Mouse (Mus musculus) thymus, postnatal 36 days (tissue): Measurements from ENCODE around the gene Mobp.

Experiments
- DNase-seq, 2 experiments: peaks; one replicate each; pipeline ENCODE4 v3.0.0; 2022; ENCODE audit warnings: mixed read lengths in 2 of 2

The Mobp gene

GRCm38 (mm10) chr9:120135454-120135853 is 14.1 kb upstream of the Mobp start:
- no peak for DNase-seq

- peak; percentile 58 to 66 for DNase-seq
Observed at GRCm38 (mm10) chr9:120140652-120141051, 8.9 kb upstream of the Mobp start.

- no peak for DNase-seq
Observed at GRCm38 (mm10) chr9:120144474-120144873, 5.0 kb upstream of the Mobp start.

- no peak for DNase-seq
Observed at GRCm38 (mm10) chr9:120151152-120151551, 1.6 kb downstream of the Mobp start.

DNA sequence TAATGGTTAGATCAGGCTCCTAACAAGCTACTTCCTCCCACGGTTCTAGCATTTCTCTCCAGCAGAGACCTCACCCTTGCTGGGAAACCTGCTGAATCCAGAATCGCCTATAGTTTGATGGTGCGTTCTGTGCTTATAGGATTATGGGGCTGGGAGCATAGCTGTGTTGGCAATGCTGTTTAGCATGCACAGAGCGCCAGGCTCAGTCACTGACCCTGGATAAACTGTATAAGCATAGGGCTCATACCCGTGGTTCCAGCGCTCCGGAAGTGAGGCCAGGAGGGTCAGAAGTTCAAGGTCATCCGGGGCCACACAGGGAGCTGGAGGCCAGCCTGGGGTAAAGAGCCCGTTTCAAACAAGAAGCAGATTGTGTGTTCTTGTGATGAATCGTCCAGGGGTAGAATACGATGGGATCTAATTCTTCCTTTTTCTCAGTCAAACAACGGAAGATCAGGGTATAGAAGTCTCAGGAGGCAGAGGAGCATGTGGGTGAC is 2.4 kb downstream of the Mobp start:
- no peak for DNase-seq

GRCm38 (mm10) chr9:120158047-120158446 is 8.5 kb downstream of the Mobp start:
- DNase-seq = no peak

GRCm38 (mm10) chr9:120163862-120164261 is 14.4 kb downstream of the Mobp start:
- DNase-seq = no peak

DNA sequence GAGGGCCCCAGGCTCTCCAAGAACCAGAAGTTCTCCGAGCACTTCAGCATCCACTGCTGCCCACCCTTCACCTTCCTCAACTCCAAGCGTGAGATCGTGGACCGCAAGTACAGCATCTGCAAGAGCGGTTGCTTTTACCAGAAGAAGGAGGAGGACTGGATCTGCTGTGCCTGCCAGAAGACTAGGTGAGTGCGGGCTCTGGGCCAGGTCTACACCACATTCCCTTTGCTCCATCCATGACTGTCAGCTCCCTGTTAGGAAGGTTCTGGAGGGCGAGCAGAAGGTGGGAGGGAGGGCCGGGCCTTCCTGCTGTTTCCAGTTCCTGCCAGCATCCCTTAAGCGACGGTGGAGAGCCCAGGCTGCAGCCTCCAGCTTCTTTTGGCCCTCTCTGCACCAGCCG is 18.3 kb downstream of the Mobp start:
- no peak for DNase-seq

- peak; percentile 61 to 70 for DNase-seq
Observed at GRCm38 (mm10) chr9:120171295-120171694, 21.8 kb downstream of the Mobp start.

- DNase-seq = no peak
Observed at GRCm38 (mm10) chr9:120174436-120175137, 25.1 kb downstream of the Mobp start.

DNA sequence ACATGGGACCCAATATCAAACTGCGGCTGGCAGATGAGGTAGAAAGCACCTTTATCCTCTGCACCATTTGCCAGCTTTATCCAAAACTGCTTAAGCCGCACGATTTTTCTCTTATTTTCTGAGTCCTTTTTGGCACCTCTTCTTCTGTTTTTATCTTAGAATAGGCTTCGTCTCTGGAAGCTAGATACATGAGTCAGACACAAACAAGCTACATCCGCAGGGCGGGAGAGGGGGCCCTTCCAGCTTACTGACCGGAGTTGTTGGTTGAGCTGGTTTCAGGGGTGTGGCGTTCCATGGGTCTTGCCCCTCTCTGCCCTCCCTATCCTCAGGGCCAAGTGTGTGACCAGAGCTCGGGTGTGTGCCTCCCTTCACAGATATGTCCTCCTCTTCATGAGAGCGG is 29.3 kb downstream of the Mobp start:
- no peak for DNase-seq

- DNase-seq = no peak
Observed at GRCm38 (mm10) chr9:120184499-120184898, 35.0 kb downstream of the Mobp start.

- DNase-seq = no peak
Observed at GRCm38 (mm10) chr9:120186856-120187255, 37.3 kb downstream of the Mobp start.

GRCm38 (mm10) chr9:120190891-120191290 is 41.4 kb downstream of the Mobp start:
- no peak for DNase-seq

GRCm38 (mm10) chr9:120191362-120192098 is 42.0 kb downstream of the Mobp start:
- peak; percentile 47 to 64 for DNase-seq

DNA sequence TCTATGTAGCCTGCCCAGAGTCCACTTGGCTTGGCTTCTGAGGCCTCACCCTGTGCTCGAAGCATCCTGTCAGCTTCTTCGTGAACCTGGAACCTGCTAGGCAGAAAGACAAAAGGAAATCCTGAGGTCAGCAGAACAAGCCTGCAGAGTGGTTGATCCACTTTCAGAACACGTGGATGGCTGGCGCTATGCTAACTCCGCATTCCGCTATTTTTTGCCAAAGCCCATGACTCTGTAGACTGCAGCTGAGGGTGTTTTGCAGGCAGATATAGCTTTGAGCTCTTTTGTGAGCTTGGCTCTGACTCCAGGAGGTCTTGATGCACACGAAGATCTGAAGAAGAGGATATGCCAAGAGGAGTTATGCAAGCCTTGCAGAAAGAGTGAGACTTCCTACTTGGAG is 43.2 kb downstream of the Mobp start:
- DNase-seq = no peak

DNA sequence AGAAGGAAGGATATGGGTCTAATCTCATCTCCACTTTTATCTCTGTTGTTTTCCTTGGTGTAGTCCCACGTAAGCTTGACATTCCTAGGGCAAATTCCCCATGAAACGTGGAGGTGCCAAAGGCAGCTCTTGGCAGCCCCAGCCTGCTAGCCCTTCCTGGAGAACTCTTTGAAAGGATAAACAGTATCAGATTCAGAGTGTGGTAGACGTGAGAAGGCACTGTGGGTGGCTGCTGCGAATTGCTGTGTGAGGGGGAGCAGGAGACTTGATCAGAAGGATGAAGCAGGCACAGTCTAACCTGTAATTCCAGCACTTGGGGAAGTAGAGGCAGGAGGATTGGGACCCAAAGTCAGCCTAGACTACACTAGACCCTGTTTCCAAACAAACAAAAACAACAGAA is 51.4 kb downstream of the Mobp start:
- no peak for DNase-seq

DNA sequence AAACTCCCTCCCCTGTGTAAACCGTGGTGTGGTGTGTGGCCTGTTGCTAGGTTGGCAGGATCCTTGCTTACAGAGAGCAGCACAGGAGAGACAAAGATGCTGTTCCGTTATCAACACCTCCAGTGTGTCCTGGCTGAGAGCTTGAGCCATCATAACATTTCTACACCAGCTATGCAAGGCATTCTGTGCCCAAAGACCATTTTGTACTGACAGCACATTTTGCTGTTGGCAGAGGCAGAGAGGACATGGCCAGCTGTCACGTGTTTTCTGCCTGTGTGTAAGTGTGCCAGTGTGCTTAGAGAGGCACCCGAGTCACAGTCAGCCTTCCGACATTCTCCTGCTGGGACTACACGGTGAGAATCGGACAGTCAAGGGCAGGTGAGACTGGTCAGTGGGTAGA is 52.2 kb downstream of the Mobp start:
- DNase-seq = no peak

GRCm38 (mm10) chr9:120202683-120203082 is 53.2 kb downstream of the Mobp start:
- DNase-seq = no peak

DNA sequence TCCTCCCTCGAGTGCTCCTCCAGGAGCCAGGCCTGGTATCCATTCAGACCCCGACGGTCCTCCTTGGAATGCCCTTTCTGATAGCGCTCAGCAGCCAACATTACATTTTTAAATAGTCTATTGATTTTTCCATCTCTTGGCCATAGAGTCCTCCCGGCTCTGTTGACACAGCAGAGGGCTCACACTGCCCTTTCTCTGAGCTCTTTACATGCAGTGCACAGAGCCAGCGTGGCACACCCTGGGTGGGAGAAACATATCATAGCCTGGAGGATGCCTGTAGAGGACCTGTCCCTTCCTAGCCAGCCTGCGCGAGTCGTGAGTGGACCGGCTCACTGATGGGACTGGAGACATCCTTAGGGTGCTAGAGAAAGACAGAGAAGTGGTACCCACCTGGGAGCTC is 54.4 kb downstream of the Mobp start:
- DNase-seq = no peak

DNA sequence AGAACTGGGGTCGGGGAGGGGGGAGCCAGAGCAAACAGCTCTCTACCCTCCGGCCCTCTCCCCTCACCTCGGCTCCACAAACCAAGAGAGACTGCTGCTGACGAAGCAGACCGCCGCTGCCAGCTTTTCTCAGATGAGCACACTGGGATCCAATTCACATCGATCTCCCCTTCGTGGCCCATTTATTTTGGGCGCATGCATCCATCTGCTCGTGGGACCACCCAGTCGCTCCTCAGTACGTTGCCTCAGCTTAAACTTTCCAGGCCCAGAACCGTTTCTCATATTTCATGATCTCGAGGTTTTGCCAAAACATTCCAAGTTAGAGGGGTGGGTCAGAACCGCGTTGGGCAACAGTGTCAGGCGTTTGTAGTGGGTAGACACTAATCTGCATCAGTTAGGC is 57.4 kb downstream of the Mobp start:
- DNase-seq = no peak

DNA sequence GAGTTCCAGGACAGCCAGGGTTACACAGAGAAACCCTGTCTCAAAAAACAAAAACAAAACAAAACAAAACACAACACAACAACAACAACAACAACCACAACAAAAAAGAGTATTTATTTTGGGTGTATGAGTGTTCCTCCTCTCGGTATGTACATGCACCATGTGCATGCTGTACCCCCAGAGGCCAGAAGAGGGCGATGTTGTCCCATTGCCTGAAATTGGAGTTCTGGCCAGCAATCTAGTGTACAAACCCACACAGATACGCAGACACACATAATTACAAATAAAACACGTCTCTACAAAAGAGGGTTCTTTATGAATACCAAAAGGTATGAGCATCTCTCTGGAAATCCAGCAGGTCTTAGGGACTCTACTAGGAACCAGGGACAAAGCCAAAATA is 60.6 kb downstream of the Mobp start:
- peak; percentile 11 to 16 for DNase-seq

DNA sequence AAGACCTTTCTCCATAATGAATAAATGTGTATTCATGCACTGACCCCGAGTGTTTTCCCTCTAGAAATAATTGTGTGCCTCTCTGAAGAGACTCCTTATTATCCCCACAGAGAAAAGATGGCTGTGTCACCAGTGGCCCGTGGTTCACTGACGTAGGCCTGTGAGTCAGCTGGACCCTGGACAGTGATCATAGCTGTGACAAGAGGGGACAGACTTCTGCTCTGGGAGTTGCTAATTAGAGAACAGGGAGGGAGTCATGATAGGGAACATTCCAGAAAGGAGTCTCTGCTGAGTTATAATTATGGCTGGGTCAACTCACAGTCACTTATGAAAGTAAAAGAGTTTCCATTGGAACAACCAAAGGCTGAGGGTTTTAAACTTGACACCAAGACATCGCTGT is 61.4 kb downstream of the Mobp start:
- DNase-seq = no peak

DNA sequence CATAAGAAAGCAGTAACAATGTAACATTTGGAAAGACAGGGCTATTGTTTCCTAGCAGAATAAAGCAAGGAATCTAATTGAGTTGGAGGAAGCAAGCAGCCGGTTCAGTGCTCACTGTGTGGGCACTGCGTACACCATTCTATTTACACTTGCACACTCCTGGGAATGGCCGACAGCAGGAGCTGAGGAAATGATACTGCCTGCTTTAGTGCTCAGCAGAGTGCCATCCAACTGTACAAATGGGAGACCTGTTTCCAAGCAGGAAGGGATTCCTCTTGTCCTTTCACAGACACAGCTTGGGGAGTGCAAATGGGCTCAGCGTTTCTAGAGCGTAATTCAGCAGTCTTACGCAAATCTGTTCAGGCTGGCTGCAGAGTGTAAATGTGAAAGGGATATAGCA is 63.4 kb downstream of the Mobp start:
- no peak for DNase-seq
